Mouse (Mus musculus): ENCODE data around the gene Pex26. TPM values are rescaled to one million over a fixed set of nuclear protein-coding genes. Genes with fewer than 3 reads are reported as not detected.

Gene Pex26
- 10.9 and 12.0 TPM in 2 replicates for polyA plus RNA-seq (2016; fragmentation: Nextera tagmentation; extraction: Ambion mirVana)

GRCm38 (mm10) chr6:121183414-121184173 is at the start of gene Pex26:
TSS of gene Pex26 (plus strand) at chr6:121183667.
- Histone ChIP-seq H3K4me1 (peaks cover 18% of the 10 kb centered on the region), H3K4me3 (replicated peaks) (peak within 1 kb of the TSS; percentile 70), H3K4me2 (peak within 1 kb of the TSS; percentile 91), H3K9ac (peak within 1 kb of the TSS; percentile 75), H3K36me3 (replicated peaks) (peaks cover 20% of the 10 kb centered on the region), H3K9me3 (no peaks in the 10 kb centered on the region), H3K27ac (peak within 1 kb of the TSS; percentile 88), H3K27me3 (0 out of 2 replicates have a peak, but pooled peaks cover 3% of the 10 kb centered on the region)
- 1% methylated on average over 32 of the region's 32 CpGs for WGBS
- ATAC-seq (ENCODE audit: low FRiP score) = peak; percentile 92

- Histone ChIP-seq H3K4me3 (replicated peaks) (no peak overlapping the region), H3K9me3 (no peaks in the 10 kb centered on the region), H3K27ac (no peak overlapping the region), H3K27me3 (peaks cover 12% of the 10 kb centered on the region), H3K36me3 (replicated peaks) (no peaks in the 10 kb centered on the region), H3K4me2 (no peak overlapping the region), H3K4me1 (peaks cover 12% of the 10 kb centered on the region; the same call in 1 of the 2 replicates), H3K9ac (no peak overlapping the region)
- WGBS = 14% methylated on average over 3 of the region's 3 CpGs
- no peak for ATAC-seq (ENCODE audit: low FRiP score)
These were observed 49.2 kb upstream of the Pex26 start for GRCm38 (mm10) chr6:121134249-121134648.

GRCm38 (mm10) chr6:121134884-121135283 is 48.6 kb upstream of the Pex26 start:
- Histone ChIP-seq H3K4me1 (peaks cover 8% of the 10 kb centered on the region; the same call in 1 of the 2 replicates), H3K4me2 (no peak overlapping the region), H3K9me3 (no peaks in the 10 kb centered on the region), H3K36me3 (replicated peaks) (no peaks in the 10 kb centered on the region), H3K9ac (no peak overlapping the region), H3K27ac (no peak overlapping the region), H3K27me3 (peaks cover 10% of the 10 kb centered on the region), H3K4me3 (replicated peaks) (no peak overlapping the region)
- WGBS = 58% methylated on average over 5 of the region's 5 CpGs
- no peak for ATAC-seq (ENCODE audit: low FRiP score)

- no peak overlapping the region for H3K27ac ChIP-seq
- no peak for ATAC-seq (ENCODE audit: low FRiP score)
- H3K27me3 ChIP-seq = peaks cover 6% of the 10 kb centered on the region
- H3K9ac ChIP-seq = no peak overlapping the region
- no peaks in the 10 kb centered on the region for H3K36me3 ChIP-seq (replicated peaks)
- H3K9me3 ChIP-seq = no peaks in the 10 kb centered on the region
- no peaks in the 10 kb centered on the region for H3K4me1 ChIP-seq
- H3K4me3 ChIP-seq (replicated peaks) = no peak overlapping the region
- 67% methylated on average over 6 of the region's 6 CpGs for WGBS
- no peak overlapping the region for H3K4me2 ChIP-seq
These were observed 46.2 kb upstream of the Pex26 start for GRCm38 (mm10) chr6:121137222-121137621.

- Histone ChIP-seq H3K4me1 (no peaks in the 10 kb centered on the region), H3K27ac (no peak overlapping the region), H3K9ac (no peak overlapping the region), H3K4me2 (no peak overlapping the region), H3K27me3 (no peaks in the 10 kb centered on the region; the same call in 1 of the 2 replicates), H3K9me3 (no peaks in the 10 kb centered on the region), H3K36me3 (replicated peaks) (no peaks in the 10 kb centered on the region), H3K4me3 (replicated peaks) (no peak overlapping the region)
- no peak for ATAC-seq (ENCODE audit: low FRiP score)
- WGBS = 86% methylated on average over 12 of the region's 12 CpGs
These were observed 45.0 kb upstream of the Pex26 start for GRCm38 (mm10) chr6:121138338-121139040.

- no peak overlapping the region for H3K4me2 ChIP-seq
- no peaks in the 10 kb centered on the region for H3K9me3 ChIP-seq
- H3K4me3 ChIP-seq (replicated peaks) = no peak overlapping the region
- H3K9ac ChIP-seq = no peak overlapping the region
- ATAC-seq (ENCODE audit: low FRiP score) = no peak
- H3K4me1 ChIP-seq = peaks cover 3% of the 10 kb centered on the region; the same call in 1 of the 2 replicates
- H3K27me3 ChIP-seq = no peaks in the 10 kb centered on the region; the same call in 1 of the 2 replicates
- H3K27ac ChIP-seq = no peak overlapping the region
- H3K36me3 ChIP-seq (replicated peaks) = no peaks in the 10 kb centered on the region
- 96% methylated on average over 1 of the region's 1 CpGs for WGBS
These were observed 44.2 kb upstream of the Pex26 start for GRCm38 (mm10) chr6:121139271-121139670.

GRCm38 (mm10) chr6:121142298-121142697 is 41.2 kb upstream of the Pex26 start:
- Histone ChIP-seq H3K4me1 (peaks cover 22% of the 10 kb centered on the region), H3K36me3 (replicated peaks) (no peaks in the 10 kb centered on the region), H3K9me3 (no peaks in the 10 kb centered on the region), H3K4me2 (no peak overlapping the region), H3K4me3 (replicated peaks) (no peak overlapping the region), H3K27me3 (no peaks in the 10 kb centered on the region; the same call in 1 of the 2 replicates), H3K27ac (no peak overlapping the region), H3K9ac (no peak overlapping the region)
- ATAC-seq (ENCODE audit: low FRiP score) = no peak
- 81% methylated on average over 7 of the region's 7 CpGs for WGBS

GRCm38 (mm10) chr6:121143439-121143838 is 40.0 kb upstream of the Pex26 start:
- WGBS = 91% methylated on average over 8 of the region's 8 CpGs
- H3K9me3 ChIP-seq = no peaks in the 10 kb centered on the region

GRCm38 (mm10) chr6:121144066-121144465 is 39.4 kb upstream of the Pex26 start:
- Histone ChIP-seq H3K27ac (no peak overlapping the region), H3K9me3 (no peaks in the 10 kb centered on the region), H3K4me2 (no peak overlapping the region), H3K9ac (no peak overlapping the region), H3K4me3 (replicated peaks) (no peak overlapping the region), H3K36me3 (replicated peaks) (no peaks in the 10 kb centered on the region), H3K4me1 (peaks cover 22% of the 10 kb centered on the region), H3K27me3 (no peaks in the 10 kb centered on the region; the same call in 1 of the 2 replicates)
- ATAC-seq (ENCODE audit: low FRiP score) = no peak
- WGBS = 72% methylated on average over 4 of the region's 4 CpGs

More at GRCm38 (mm10) chr6:121143439-121143838, 40.0 kb upstream of the Pex26 start:
- ATAC-seq (ENCODE audit: low FRiP score) = no peak
- H3K4me3 ChIP-seq (replicated peaks) = no peak overlapping the region
- no peaks in the 10 kb centered on the region; the same call in 1 of the 2 replicates for H3K27me3 ChIP-seq
- peaks cover 22% of the 10 kb centered on the region for H3K4me1 ChIP-seq
- no peak overlapping the region for H3K27ac ChIP-seq
- H3K4me2 ChIP-seq = no peak overlapping the region
- H3K9ac ChIP-seq = no peak overlapping the region
- no peaks in the 10 kb centered on the region for H3K36me3 ChIP-seq (replicated peaks)

- no peak overlapping the region for H3K4me3 ChIP-seq (replicated peaks)
- no peak overlapping the region for H3K9ac ChIP-seq
- H3K4me2 ChIP-seq = no peak overlapping the region
- H3K4me1 ChIP-seq = peaks cover 22% of the 10 kb centered on the region
- H3K9me3 ChIP-seq = no peaks in the 10 kb centered on the region
- WGBS = 59% methylated on average over 13 of the region's 13 CpGs
- no peak for ATAC-seq (ENCODE audit: low FRiP score)
- no peaks in the 10 kb centered on the region; the same call in 1 of the 2 replicates for H3K27me3 ChIP-seq
- H3K36me3 ChIP-seq (replicated peaks) = no peaks in the 10 kb centered on the region
- H3K27ac ChIP-seq = no peak overlapping the region
These were observed 38.4 kb upstream of the Pex26 start for GRCm38 (mm10) chr6:121145010-121145604.

- no peaks in the 10 kb centered on the region for H3K36me3 ChIP-seq (replicated peaks)
- no peak for ATAC-seq (ENCODE audit: low FRiP score)
- H3K9me3 ChIP-seq = no peaks in the 10 kb centered on the region
- H3K27ac ChIP-seq = no peak overlapping the region
- H3K4me2 ChIP-seq = no peak overlapping the region
- no peaks in the 10 kb centered on the region; the same call in 1 of the 2 replicates for H3K27me3 ChIP-seq
- no peak overlapping the region for H3K4me3 ChIP-seq (replicated peaks)
- H3K9ac ChIP-seq = no peak overlapping the region
- WGBS = 30% methylated on average over 8 of the region's 8 CpGs
- H3K4me1 ChIP-seq = peaks cover 22% of the 10 kb centered on the region
These were observed 37.6 kb upstream of the Pex26 start for GRCm38 (mm10) chr6:121145906-121146305.

GRCm38 (mm10) chr6:121146798-121147197 is 36.7 kb upstream of the Pex26 start:
- no peaks in the 10 kb centered on the region for H3K36me3 ChIP-seq (replicated peaks)
- H3K4me1 ChIP-seq = peaks cover 22% of the 10 kb centered on the region
- no peaks in the 10 kb centered on the region; the same call in 1 of the 2 replicates for H3K27me3 ChIP-seq
- WGBS = 62% methylated on average over 4 of the region's 4 CpGs
- H3K9ac ChIP-seq = no peak overlapping the region
- ATAC-seq (ENCODE audit: low FRiP score) = no peak
- H3K9me3 ChIP-seq = no peaks in the 10 kb centered on the region
- H3K27ac ChIP-seq = no peak overlapping the region
- no peak overlapping the region for H3K4me3 ChIP-seq (replicated peaks)
- H3K4me2 ChIP-seq = no peak overlapping the region

Measured in forebrain, embryonic 12.5 days (tissue).